Mouse (Mus musculus) liver, embryonic 16.5 days (tissue): ENCODE data around the gene Zfp607b. TPM values are rescaled to one million over a fixed set of nuclear protein-coding genes. Genes with fewer than 3 reads are reported as not detected.

Source experiments
- ATAC-seq: fragments of 200-750 bp; cut with Nextera tagmentation; 2 replicates; pipeline ENCODE4 v1.8.0; 2017; ENCODE audit warnings: low read depth, mild to moderate bottlenecking, moderate number of reproducible peaks, moderate library complexity
- H3K27ac ChIP-seq: fragments of 300-500 bp; sonication (generic); 2 replicates; pipeline ENCODE4 v1.5.1; 2014; ENCODE audit warnings: mild to moderate bottlenecking, low read length
- H3K27me3 ChIP-seq: fragments of 300-500 bp; sonication (generic); 2 replicates; pipeline ENCODE4 v1.6.1; 2014; ENCODE audit warnings: low read depth, low read length, mixed read lengths; ENCODE audit not compliant: control insufficient read depth, insufficient read depth
- H3K36me3 ChIP-seq: fragments of 300-500 bp; sonication (generic); 2 replicates; pipeline ENCODE4 v1.6.1; 2014; ENCODE audit warnings: mild to moderate bottlenecking; ENCODE audit not compliant: control insufficient read depth, insufficient read depth
- H3K4me1 ChIP-seq: fragments of 300-500 bp; sonication (generic); 2 replicates; pipeline ENCODE4 v1.6.1; 2014; ENCODE audit warnings: low read depth, low read length, mixed read lengths; ENCODE audit not compliant: control insufficient read depth
- H3K4me2 ChIP-seq: fragments of 300-500 bp; sonication (generic); 2 replicates; pipeline ENCODE4 v1.6.1; 2014; ENCODE audit warnings: low read depth, low read length, mixed read lengths
- H3K4me3 ChIP-seq: fragments of 300-500 bp; sonication (generic); 2 replicates; pipeline ENCODE4 v1.5.1; 2014; ENCODE audit warnings: low read depth, mild to moderate bottlenecking, low read length
- H3K9ac ChIP-seq: fragments of 300-500 bp; sonication (generic); 2 replicates; pipeline ENCODE4 v1.6.1; 2014; ENCODE audit warnings: low read depth, low read length
- H3K9me3 ChIP-seq: fragments of 300-500 bp; sonication (generic); replicated peaks from 2 replicates; pipeline ENCODE4 v1.6.1; 2016; ENCODE audit warnings: low read length; ENCODE audit not compliant: control insufficient read depth
- WGBS: fragments of 180-500 bp; shearing (Covaris S2); extraction: QIAGEN DNeasy Blood & Tissue Kit; methylation state at CpG from one replicate; pipeline ENCODE4 v1.1.7; 2014; ENCODE audit not compliant: insufficient replicate concordance; 5-methylcytosine and 5-hydroxymethylcytosine counted together
- polyA plus RNA-seq: library from polyadenylated mRNA; unstranded; fragments of >200 nt; fragmentation: Nextera tagmentation; extraction: Ambion mirVana; gene quantifications from 2 replicates; pipeline ENCODE4 v1.2.1, GENCODE M21; 2015

The Zfp607b gene
- polyA plus RNA-seq, 1 experiment from 2014 or later = 0.58 TPM

- H3K27me3 ChIP-seq = peaks cover 73% of the 10 kb centered on the region
- no peak overlapping the region for H3K4me3 ChIP-seq
- H3K27ac ChIP-seq = no peak overlapping the region
- H3K4me1 ChIP-seq = peaks cover 10% of the 10 kb centered on the region
- ATAC-seq = no peak
- no peaks in the 10 kb centered on the region for H3K9me3 ChIP-seq
- H3K9ac ChIP-seq = no peak overlapping the region
- 37% methylated on average over 11 of the region's 11 CpGs for WGBS
- no peak overlapping the region for H3K4me2 ChIP-seq
- H3K36me3 ChIP-seq = no peaks in the 10 kb centered on the region
These were observed 33.6 kb upstream of the Zfp607b start for GRCm38 (mm10) chr7:27655545-27655944.

DNA sequence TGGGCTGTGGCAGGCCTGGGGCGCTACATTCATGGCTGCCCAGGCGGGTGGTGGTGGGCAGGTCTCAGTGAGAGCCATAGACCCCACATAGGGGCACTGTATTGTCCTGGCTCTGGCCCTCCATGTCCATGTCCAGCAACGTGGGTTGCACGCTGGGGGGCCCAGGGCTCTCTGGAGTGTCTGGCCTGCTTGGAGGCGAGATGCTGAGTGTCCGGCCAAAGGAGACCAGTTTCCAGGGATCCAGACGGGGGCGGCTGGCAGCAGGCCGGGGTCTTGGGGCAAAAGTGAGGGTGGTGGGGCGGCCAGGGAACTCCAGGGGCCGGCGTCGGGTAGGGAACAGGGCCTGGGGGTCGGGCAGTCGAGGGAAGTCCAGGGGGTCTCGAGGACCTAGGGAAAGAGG, 32.5 kb upstream of the Zfp607b start:
- Histone ChIP-seq H3K9me3 (no peaks in the 10 kb centered on the region), H3K36me3 (no peaks in the 10 kb centered on the region), H3K27me3 (peaks cover 71% of the 10 kb centered on the region), H3K27ac (no peak overlapping the region), H3K4me3 (no peak overlapping the region), H3K4me1 (peaks cover 10% of the 10 kb centered on the region), H3K4me2 (no peak overlapping the region), H3K9ac (no peak overlapping the region)
- no peak for ATAC-seq
- 67% methylated on average over 16 of the region's 16 CpGs for WGBS

DNA sequence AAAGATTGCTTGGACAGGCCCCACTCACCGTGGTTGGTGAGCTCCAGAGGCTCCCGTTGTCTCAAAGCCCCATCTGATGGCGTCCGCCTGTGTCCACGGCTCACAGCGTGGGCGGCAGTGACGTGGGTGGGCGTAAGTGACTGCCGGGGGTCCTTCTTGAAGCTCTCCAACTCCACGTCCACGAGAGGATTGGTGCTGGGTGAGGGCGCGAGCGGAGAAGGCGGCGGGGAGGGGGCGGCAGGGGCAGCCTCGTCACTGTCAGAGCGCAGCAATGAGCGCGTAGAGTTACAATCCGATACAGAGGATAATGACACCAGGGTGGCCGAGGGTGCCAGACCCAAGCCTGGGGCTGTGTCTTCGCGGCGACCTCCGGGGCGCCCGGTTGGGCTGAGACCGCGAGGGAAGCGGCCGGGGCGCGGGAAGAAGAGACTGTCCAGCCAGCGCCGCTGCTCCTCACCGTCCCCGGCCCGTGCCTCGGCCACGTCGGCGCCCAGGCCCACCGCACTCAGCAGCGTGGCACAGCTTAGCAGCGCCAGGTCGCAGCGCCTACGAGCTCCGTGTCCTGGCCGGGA, 31.2 kb upstream of the Zfp607b start:
- Histone ChIP-seq H3K27ac (no peak overlapping the region), H3K9ac (no peak overlapping the region), H3K4me3 (no peak overlapping the region), H3K4me2 (no peak overlapping the region), H3K36me3 (no peaks in the 10 kb centered on the region), H3K4me1 (peaks cover 10% of the 10 kb centered on the region), H3K27me3 (peaks cover 62% of the 10 kb centered on the region), H3K9me3 (no peaks in the 10 kb centered on the region)
- WGBS = 22% methylated on average over 49 of the region's 53 CpGs
- ATAC-seq = no peak

GRCm38 (mm10) chr7:27658712-27659663, 30.2 kb upstream of the Zfp607b start:
- H3K9ac ChIP-seq = no peak overlapping the region

GRCm38 (mm10) chr7:27662038-27662437, 27.1 kb upstream of the Zfp607b start:
- ATAC-seq = no peak

More at GRCm38 (mm10) chr7:27658712-27659663, 30.2 kb upstream of the Zfp607b start:
- no peaks in the 10 kb centered on the region for H3K9me3 ChIP-seq
- WGBS = 28% methylated on average over 14 of the region's 14 CpGs
- H3K27ac ChIP-seq = no peak overlapping the region
- peak overlapping the region; percentile 27; the same call in 1 of the 2 replicates for H3K4me2 ChIP-seq
- peaks cover 51% of the 10 kb centered on the region for H3K27me3 ChIP-seq
- H3K4me3 ChIP-seq = no peak overlapping the region
- ATAC-seq = peak; percentile 70
- H3K36me3 ChIP-seq = no peaks in the 10 kb centered on the region
- H3K4me1 ChIP-seq = peaks cover 8% of the 10 kb centered on the region

DNA sequence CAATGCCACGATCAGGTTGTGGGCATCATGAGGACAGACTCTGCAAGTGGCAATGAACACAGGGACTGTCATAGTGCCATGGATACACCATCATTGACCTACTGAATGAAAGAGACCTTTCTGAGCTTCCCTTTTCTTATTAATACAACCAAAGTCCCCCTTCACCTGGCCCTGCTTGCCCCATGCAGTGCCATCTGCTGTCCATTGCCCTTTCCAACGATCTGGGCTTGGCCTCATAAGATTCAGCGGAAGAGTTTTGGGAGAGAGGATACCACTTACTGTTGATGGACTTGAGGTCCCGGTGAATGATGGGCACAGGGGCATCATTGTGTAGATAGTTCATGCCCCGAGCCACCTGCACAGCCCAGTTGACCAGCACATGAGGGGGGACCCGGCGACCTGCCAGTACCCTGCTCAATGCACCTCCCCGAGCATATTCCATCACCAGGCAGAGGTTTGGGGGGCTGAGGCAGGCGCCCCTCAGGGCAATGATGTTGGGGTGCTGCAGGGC, 16.0 kb upstream of the Zfp607b start:
- peak overlapping the region; percentile 78 for H3K9ac ChIP-seq
- no peak overlapping the region for H3K27ac ChIP-seq
- H3K4me1 ChIP-seq = peaks cover 17% of the 10 kb centered on the region
- no peaks in the 10 kb centered on the region for H3K9me3 ChIP-seq
- peak overlapping the region; percentile 99 for H3K4me2 ChIP-seq
- H3K27me3 ChIP-seq = peaks cover 9% of the 10 kb centered on the region
- H3K4me3 ChIP-seq = peak overlapping the region; percentile 85
- no peaks in the 10 kb centered on the region for H3K36me3 ChIP-seq
- WGBS = 43% methylated on average over 9 of the region's 9 CpGs
- ATAC-seq = no peak

More at GRCm38 (mm10) chr7:27662038-27662437, 27.1 kb upstream of the Zfp607b start:
- WGBS = 67% methylated on average over 4 of the region's 4 CpGs
- Histone ChIP-seq H3K9ac (no peak overlapping the region), H3K27me3 (peaks cover 22% of the 10 kb centered on the region), H3K4me1 (peaks cover 7% of the 10 kb centered on the region), H3K4me2 (no peak overlapping the region), H3K9me3 (no peaks in the 10 kb centered on the region), H3K36me3 (no peaks in the 10 kb centered on the region), H3K27ac (no peak overlapping the region), H3K4me3 (no peak overlapping the region)

DNA sequence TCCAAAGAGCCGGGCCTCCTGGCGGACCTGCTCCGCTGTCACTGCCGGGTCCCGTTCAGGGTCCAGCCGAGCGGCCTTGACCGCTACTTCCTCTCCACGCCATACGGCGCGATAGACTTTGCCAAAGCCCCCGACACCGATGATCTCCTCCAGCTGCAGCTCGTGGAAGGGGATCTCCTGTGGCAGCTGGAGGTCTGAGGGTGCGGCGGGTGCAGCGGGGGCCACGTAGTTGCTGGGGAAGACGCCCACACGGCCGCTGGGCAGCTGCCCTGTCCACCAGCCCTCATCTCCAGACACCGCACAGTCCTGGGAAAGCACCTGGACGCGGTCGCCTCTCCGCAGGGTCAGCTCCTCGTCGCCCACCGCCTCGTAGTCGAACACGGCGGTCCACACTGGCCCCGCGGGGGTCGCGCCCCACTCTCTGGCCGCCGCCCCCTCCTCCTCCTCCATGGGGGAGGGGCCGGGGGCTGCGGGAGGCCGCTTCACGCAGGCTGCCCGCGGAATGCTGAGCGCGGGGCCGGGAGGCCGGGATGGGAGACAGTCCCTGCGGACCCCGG, 15.5 kb upstream of the Zfp607b start:
- no peak for ATAC-seq
- H3K4me3 ChIP-seq = peak overlapping the region; percentile 85
- no peak overlapping the region for H3K27ac ChIP-seq
- peaks cover 9% of the 10 kb centered on the region for H3K27me3 ChIP-seq
- peak overlapping the region; percentile 99 for H3K4me2 ChIP-seq
- H3K9me3 ChIP-seq = no peaks in the 10 kb centered on the region
- under 1% methylated on average over 51 of the region's 52 CpGs for WGBS
- H3K9ac ChIP-seq = peak overlapping the region; percentile 78
- no peaks in the 10 kb centered on the region for H3K36me3 ChIP-seq
- peaks cover 17% of the 10 kb centered on the region for H3K4me1 ChIP-seq

DNA sequence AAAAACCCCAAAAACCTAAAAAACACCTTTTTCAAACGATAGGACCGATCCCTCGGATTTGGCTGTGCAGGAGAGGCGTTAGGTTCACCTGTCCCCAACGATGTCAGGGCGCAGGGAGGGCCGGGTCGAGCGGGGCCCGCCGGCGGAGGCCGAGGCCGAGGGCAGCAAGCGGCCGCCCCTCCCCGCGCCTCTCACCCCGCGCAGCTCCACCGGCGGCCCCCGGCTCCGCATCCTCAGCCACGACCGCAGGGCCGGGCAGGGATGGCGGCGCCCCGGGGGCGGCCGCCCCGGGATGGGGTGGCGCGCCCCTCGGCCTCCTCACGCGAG, 15.0 kb upstream of the Zfp607b start:
- H3K9ac ChIP-seq = peak overlapping the region; percentile 78
- WGBS = 0% methylated on average over 37 of the region's 38 CpGs
- H3K27ac ChIP-seq = peak overlapping the region; percentile 78
- peaks cover 9% of the 10 kb centered on the region for H3K27me3 ChIP-seq
- peak overlapping the region; percentile 85 for H3K4me3 ChIP-seq
- peaks cover 17% of the 10 kb centered on the region for H3K4me1 ChIP-seq
- no peaks in the 10 kb centered on the region for H3K36me3 ChIP-seq
- H3K9me3 ChIP-seq = no peaks in the 10 kb centered on the region
- peak; percentile 65 for ATAC-seq
- H3K4me2 ChIP-seq = peak overlapping the region; percentile 99
